Mouse (Mus musculus) lung, embryonic 15.5 days (tissue): Measurements from ENCODE around the gene Rbms3. TPM values are rescaled to one million over a fixed set of nuclear protein-coding genes. Genes with fewer than 3 reads are reported as not detected.

Source experiments
- ATAC-seq: fragments of 200-750 bp; cut with Nextera tagmentation; 2 replicates; pipeline ENCODE4 v1.8.0; 2017; ENCODE audit warnings: moderate number of reproducible peaks, borderline replicate concordance; ENCODE audit not compliant: low FRiP score, low TSS enrichment; ENCODE audit errors: extremely low read depth
- H3K27ac ChIP-seq: fragments of 300-500 bp; sonication (generic); 2 replicates; pipeline ENCODE4 v1.5.1; 2015; ENCODE audit warnings: moderate library complexity, mild to moderate bottlenecking, inconsistent platforms
- H3K27me3 ChIP-seq: fragments of 300-500 bp; sonication (generic); 2 replicates; pipeline ENCODE4 v1.6.1; 2015; ENCODE audit warnings: inconsistent platforms
- H3K36me3 ChIP-seq: fragments of 300-500 bp; sonication (generic); 2 replicates; pipeline ENCODE4 v1.6.1; 2015; ENCODE audit warnings: inconsistent platforms
- H3K4me1 ChIP-seq: fragments of 300-500 bp; sonication (generic); 2 replicates; pipeline ENCODE4 v1.6.1; 2015; ENCODE audit warnings: inconsistent platforms
- H3K4me2 ChIP-seq: fragments of 300-500 bp; sonication (generic); 2 replicates; pipeline ENCODE4 v1.6.1; 2015; ENCODE audit warnings: inconsistent platforms, mild to moderate bottlenecking, moderate library complexity
- H3K4me3 ChIP-seq: fragments of 300-500 bp; sonication (generic); 2 replicates; pipeline ENCODE4 v1.5.1; 2015; ENCODE audit warnings: mild to moderate bottlenecking, inconsistent platforms
- H3K9ac ChIP-seq: fragments of 300-500 bp; sonication (generic); 2 replicates; pipeline ENCODE4 v1.6.1; 2015; ENCODE audit warnings: inconsistent platforms
- H3K9me3 ChIP-seq: fragments of 300-500 bp; sonication (generic); 2 replicates; pipeline ENCODE4 v1.6.1; 2016; ENCODE audit warnings: inconsistent platforms
- WGBS: fragments of 180-500 bp; shearing (Covaris S2); methylation state at CpG from one replicate; pipeline ENCODE4 v1.1.7; 2015; 5-methylcytosine and 5-hydroxymethylcytosine counted together
- polyA plus RNA-seq: library from polyadenylated mRNA; unstranded; fragments of >200 nt; fragmentation: Nextera tagmentation; extraction: Ambion mirVana; gene quantifications from 2 replicates; pipeline ENCODE4 v1.2.1, GENCODE M21; 2015

The Rbms3 gene
- polyA plus RNA-seq, 1 experiment from 2014 or later, result 105 TPM

DNA sequence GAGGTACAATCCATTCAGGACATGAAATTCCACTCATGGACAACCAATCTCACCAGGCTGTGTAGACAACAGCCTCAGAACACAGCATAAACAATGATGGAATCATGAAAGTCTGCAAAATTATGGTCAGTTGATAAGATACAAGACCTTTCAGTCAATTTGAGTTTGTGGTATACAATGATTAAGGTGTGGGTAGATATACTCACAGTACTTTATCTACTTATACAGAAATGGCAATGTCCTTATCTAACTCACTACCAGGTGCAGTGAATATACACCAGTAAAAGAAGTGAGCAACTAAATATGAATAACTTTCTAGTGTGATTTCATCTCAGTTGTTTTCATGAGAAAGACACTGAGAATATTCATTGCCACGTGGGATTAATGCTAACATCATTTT lies 796.9 kb downstream of the Rbms3 start:
- no peak overlapping the region for H3K9ac ChIP-seq
- H3K27me3 ChIP-seq, result no peaks in the 10 kb centered on the region
- no peaks in the 10 kb centered on the region for H3K9me3 ChIP-seq
- ATAC-seq, result no peak
- H3K4me1 ChIP-seq, result 0 out of 2 replicates have a peak, but pooled peaks cover 3% of the 10 kb centered on the region
- no peaks in the 10 kb centered on the region for H3K36me3 ChIP-seq
- 74% methylated on average over 1 of the region's 1 CpGs for WGBS
- H3K4me2 ChIP-seq, result no peak overlapping the region
- H3K27ac ChIP-seq, result no peak overlapping the region
- no peak overlapping the region for H3K4me3 ChIP-seq

DNA sequence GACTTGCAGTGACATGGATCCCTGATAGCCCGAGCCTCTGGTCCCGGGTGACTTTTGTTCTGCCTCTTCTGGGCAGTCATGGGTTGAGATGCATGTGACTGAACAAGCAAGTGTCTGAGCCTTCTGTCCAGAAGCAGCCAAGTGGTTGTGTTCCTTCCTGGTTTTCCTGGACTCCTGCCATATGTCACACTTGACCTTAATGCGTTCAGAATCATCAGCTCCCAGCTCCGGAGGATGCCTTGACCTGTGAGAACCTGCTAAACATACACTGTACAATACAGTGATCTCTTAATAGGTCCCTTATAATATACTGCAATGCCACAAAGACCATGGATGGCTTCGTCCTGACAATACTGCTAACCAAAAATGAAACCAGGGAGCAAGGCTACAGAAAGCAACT lies 798.3 kb downstream of the Rbms3 start:
- no peaks in the 10 kb centered on the region for H3K9me3 ChIP-seq
- H3K4me2 ChIP-seq, result no peak overlapping the region
- no peak overlapping the region for H3K9ac ChIP-seq
- no peak overlapping the region for H3K27ac ChIP-seq
- ATAC-seq, result no peak
- H3K27me3 ChIP-seq, result no peaks in the 10 kb centered on the region
- WGBS, result 61% methylated on average over 5 of the region's 5 CpGs
- 0 out of 2 replicates have a peak, but pooled peaks cover 3% of the 10 kb centered on the region for H3K4me1 ChIP-seq
- no peak overlapping the region for H3K4me3 ChIP-seq
- no peaks in the 10 kb centered on the region for H3K36me3 ChIP-seq

DNA sequence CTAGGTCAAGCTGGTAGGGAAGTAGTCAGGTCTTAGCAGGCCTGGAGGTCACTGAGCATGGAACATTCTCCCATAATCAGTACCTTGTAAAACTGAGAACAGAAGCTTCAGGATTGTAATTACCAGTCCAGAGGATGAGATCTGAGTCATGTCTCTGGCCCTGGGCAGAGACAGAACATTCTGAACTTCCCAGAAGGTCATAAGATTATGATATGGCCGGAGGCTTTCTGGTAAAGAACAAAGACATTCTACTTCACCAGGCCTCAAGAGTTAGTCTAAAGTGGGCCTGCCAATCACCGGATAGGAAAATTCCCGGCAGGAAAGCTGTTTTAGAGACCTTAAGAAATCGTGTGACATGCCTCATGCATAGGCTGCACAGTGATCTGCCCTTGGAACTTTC lies 799.8 kb downstream of the Rbms3 start:
- Histone ChIP-seq H3K4me1 (0 out of 2 replicates have a peak, but pooled peaks cover 3% of the 10 kb centered on the region), H3K9me3 (no peaks in the 10 kb centered on the region), H3K27me3 (no peaks in the 10 kb centered on the region), H3K27ac (no peak overlapping the region), H3K9ac (no peak overlapping the region), H3K36me3 (no peaks in the 10 kb centered on the region), H3K4me2 (no peak overlapping the region), H3K4me3 (no peak overlapping the region)
- no peak for ATAC-seq
- WGBS, result 82% methylated on average over 4 of the region's 4 CpGs

DNA sequence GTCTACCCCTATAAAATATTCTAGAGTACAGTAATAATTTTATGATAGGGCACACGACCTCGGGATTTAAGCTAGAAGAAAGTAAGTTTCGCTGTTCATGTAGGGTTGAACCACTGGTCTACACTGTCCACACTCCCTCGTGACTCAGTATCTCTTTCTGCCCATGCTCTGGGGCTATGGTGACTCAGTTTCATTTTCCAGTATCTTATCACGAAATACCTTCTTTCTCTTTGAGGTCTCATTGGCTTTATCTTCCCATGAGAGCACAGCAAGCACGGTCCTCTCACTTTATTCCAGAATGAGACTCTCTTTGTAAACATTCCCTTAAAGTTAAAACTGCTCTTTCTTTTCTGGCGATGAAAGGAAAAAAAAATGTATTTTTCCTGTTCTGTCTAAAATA lies 808.1 kb downstream of the Rbms3 start:
- no peak for ATAC-seq
- no peaks in the 10 kb centered on the region for H3K9me3 ChIP-seq
- H3K4me3 ChIP-seq, result no peak overlapping the region
- H3K9ac ChIP-seq, result no peak overlapping the region
- H3K27me3 ChIP-seq, result no peaks in the 10 kb centered on the region
- no peaks in the 10 kb centered on the region for H3K4me1 ChIP-seq
- no peaks in the 10 kb centered on the region for H3K36me3 ChIP-seq
- H3K27ac ChIP-seq, result no peak overlapping the region
- H3K4me2 ChIP-seq, result no peak overlapping the region
- WGBS, result 84% methylated on average over 7 of the region's 7 CpGs

GRCm38 (mm10) chr9:116817196-116817595 lies 812.5 kb downstream of the Rbms3 start:
- H3K4me3 ChIP-seq, result no peak overlapping the region
- WGBS, result 84% methylated on average over 1 of the region's 1 CpGs
- no peak overlapping the region for H3K9ac ChIP-seq
- no peaks in the 10 kb centered on the region for H3K36me3 ChIP-seq
- no peak for ATAC-seq
- no peaks in the 10 kb centered on the region for H3K9me3 ChIP-seq
- no peak overlapping the region for H3K4me2 ChIP-seq
- H3K27ac ChIP-seq, result no peak overlapping the region
- H3K27me3 ChIP-seq, result no peaks in the 10 kb centered on the region
- H3K4me1 ChIP-seq, result peaks cover 9% of the 10 kb centered on the region; the same call in 1 of the 2 replicates

DNA sequence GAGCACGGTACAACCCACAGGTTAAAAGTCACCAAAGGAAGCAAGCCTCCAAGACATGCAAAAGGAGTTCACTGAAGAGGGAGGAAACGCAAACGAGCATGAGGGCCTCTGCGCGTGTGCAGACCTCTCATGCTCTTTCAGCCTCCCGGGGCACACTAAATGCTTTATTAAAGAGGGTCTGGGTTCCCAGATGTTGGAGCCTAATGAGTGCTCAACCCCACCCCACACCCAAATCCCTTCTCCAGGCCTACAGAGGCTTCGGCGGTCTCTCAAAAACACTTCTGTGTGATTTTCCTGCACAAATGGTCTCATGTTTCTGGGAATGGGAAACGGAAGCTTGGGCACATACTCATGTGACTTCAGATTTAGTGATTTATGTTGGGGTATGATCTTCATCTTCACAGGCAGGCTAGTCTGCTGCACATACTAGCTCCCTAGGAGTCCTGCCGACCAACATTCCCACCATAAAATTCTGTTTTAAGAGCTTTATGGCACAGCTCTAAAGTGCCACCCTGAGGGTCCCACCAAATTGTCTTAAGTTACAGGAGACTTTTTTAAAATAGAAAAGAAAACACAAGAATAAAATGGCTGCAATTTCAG lies 815.1 kb downstream of the Rbms3 start:
- Histone ChIP-seq H3K27me3 (no peaks in the 10 kb centered on the region), H3K27ac (no peak overlapping the region), H3K9me3 (no peaks in the 10 kb centered on the region), H3K9ac (no peak overlapping the region), H3K4me1 (peaks cover 9% of the 10 kb centered on the region; the same call in 1 of the 2 replicates), H3K36me3 (no peaks in the 10 kb centered on the region), H3K4me3 (no peak overlapping the region), H3K4me2 (no peak overlapping the region)
- WGBS, result 66% methylated on average over 10 of the region's 10 CpGs
- no peak for ATAC-seq

- H3K27me3 ChIP-seq, result no peaks in the 10 kb centered on the region
- no peak overlapping the region for H3K4me3 ChIP-seq
- H3K36me3 ChIP-seq, result no peaks in the 10 kb centered on the region
- no peak for ATAC-seq
- H3K27ac ChIP-seq, result no peak overlapping the region
- H3K4me2 ChIP-seq, result no peak overlapping the region
- WGBS, result 34% methylated on average over 2 of the region's 2 CpGs
- no peaks in the 10 kb centered on the region for H3K9me3 ChIP-seq
- peaks cover 19% of the 10 kb centered on the region for H3K4me1 ChIP-seq
- no peak overlapping the region for H3K9ac ChIP-seq
These were observed 816.3 kb downstream of the Rbms3 start for GRCm38 (mm10) chr9:116813396-116813795.

- WGBS, result 84% methylated on average over 5 of the region's 5 CpGs
These were observed 820.5 kb downstream of the Rbms3 start for GRCm38 (mm10) chr9:116809260-116809659.

GRCm38 (mm10) chr9:116808401-116808800 lies 821.3 kb downstream of the Rbms3 start:
- H3K9me3 ChIP-seq, result no peaks in the 10 kb centered on the region
- no peaks in the 10 kb centered on the region for H3K27me3 ChIP-seq
- no peak overlapping the region for H3K4me2 ChIP-seq
- ATAC-seq, result peak; percentile 55; the same call in 1 of the 2 replicates
- no peak overlapping the region for H3K9ac ChIP-seq
- peak overlapping the region; percentile 87 for H3K27ac ChIP-seq
- no peak overlapping the region for H3K4me3 ChIP-seq
- peaks cover 6% of the 10 kb centered on the region; the same call in 1 of the 2 replicates for H3K36me3 ChIP-seq
- peaks cover 25% of the 10 kb centered on the region for H3K4me1 ChIP-seq
- 44% methylated on average over 4 of the region's 4 CpGs for WGBS

More at GRCm38 (mm10) chr9:116809260-116809659, 820.5 kb downstream of the Rbms3 start:
- Histone ChIP-seq H3K27me3 (no peaks in the 10 kb centered on the region), H3K9ac (no peak overlapping the region), H3K4me2 (no peak overlapping the region), H3K4me3 (no peak overlapping the region), H3K27ac (0 out of 2 replicates have a peak overlapping the region, but pooled peaks have one; percentile 19), H3K9me3 (no peaks in the 10 kb centered on the region), H3K36me3 (peaks cover 6% of the 10 kb centered on the region; the same call in 1 of the 2 replicates), H3K4me1 (peaks cover 28% of the 10 kb centered on the region)
- no peak for ATAC-seq

DNA sequence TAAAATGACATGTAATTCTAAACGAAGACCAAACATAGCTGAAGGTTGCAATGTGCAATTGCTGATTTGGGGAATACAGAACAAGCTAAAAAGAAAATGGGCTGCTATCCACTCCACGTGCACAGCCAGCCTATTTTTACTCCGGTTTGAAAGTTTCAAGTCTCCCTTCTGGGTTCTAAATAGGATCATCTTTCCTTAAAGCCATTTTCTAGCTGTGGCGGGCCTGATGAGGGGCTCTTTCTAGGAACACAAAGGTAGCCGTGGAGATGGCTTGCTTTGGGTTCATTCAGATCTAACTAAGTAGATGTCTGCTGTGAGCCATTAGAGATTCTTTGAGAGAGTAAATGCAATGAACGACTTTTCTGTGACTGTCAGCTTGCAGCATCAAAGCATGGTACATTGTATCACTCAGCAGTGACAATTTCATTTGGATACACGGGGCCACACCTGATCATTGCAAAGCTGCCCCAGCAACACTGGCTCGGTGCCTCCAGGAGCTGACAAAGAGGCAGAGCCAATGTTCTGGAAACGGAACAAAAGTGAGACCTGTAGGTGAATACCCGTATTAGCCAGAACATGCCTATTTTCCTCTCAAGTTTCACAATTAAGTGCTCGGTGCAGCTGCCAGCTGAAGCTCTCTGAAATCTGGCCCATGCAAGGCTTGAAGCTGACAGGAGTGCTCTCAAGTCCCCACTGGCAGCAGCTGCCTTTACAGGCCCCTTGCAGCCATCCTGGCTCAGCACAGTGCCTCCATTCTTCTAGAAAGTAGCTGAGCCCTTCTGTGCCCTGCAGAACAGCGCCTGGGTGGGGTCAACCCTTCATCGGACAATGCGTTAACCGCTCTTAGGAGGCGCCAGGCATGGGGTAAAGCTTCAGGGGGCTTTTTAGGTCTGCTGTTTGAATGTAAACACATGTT lies 822.3 kb downstream of the Rbms3 start:
- H3K9ac ChIP-seq, result no peak overlapping the region
- H3K27ac ChIP-seq, result peak overlapping the region; percentile 87
- H3K4me3 ChIP-seq, result no peak overlapping the region
- 39% methylated on average over 16 of the region's 16 CpGs for WGBS
- H3K9me3 ChIP-seq, result no peaks in the 10 kb centered on the region
- peaks cover 25% of the 10 kb centered on the region for H3K4me1 ChIP-seq
- 0 out of 2 replicates have a peak overlapping the region, but pooled peaks have one; percentile 2 for H3K4me2 ChIP-seq
- ATAC-seq, result peak; percentile 64; the same call in 1 of the 2 replicates
- peaks cover 6% of the 10 kb centered on the region; the same call in 1 of the 2 replicates for H3K36me3 ChIP-seq
- H3K27me3 ChIP-seq, result no peaks in the 10 kb centered on the region

- 56% methylated on average over 3 of the region's 3 CpGs for WGBS
- Histone ChIP-seq H3K4me3 (no peak overlapping the region), H3K36me3 (peaks cover 6% of the 10 kb centered on the region; the same call in 1 of the 2 replicates), H3K9me3 (no peaks in the 10 kb centered on the region), H3K4me1 (peaks cover 14% of the 10 kb centered on the region), H3K27me3 (no peaks in the 10 kb centered on the region), H3K4me2 (no peak overlapping the region), H3K27ac (no peak overlapping the region; the same call in 1 of the 2 replicates), H3K9ac (no peak overlapping the region)
- no peak for ATAC-seq
These were observed 826.4 kb downstream of the Rbms3 start for GRCm38 (mm10) chr9:116803292-116803731.

GRCm38 (mm10) chr9:116802602-116803001 lies 827.1 kb downstream of the Rbms3 start:
- H3K9me3 ChIP-seq, result no peaks in the 10 kb centered on the region
- no peak overlapping the region for H3K4me3 ChIP-seq
- ATAC-seq, result no peak
- H3K36me3 ChIP-seq, result peaks cover 8% of the 10 kb centered on the region; the same call in 1 of the 2 replicates
- 58% methylated on average over 7 of the region's 7 CpGs for WGBS
- H3K4me1 ChIP-seq, result peaks cover 7% of the 10 kb centered on the region
- H3K27ac ChIP-seq, result no peak overlapping the region
- H3K4me2 ChIP-seq, result no peak overlapping the region
- no peaks in the 10 kb centered on the region for H3K27me3 ChIP-seq
- no peak overlapping the region for H3K9ac ChIP-seq
